Mouse (Mus musculus): ENCODE measurements around the gene Ak5. TPM values are rescaled to one million over a fixed set of nuclear protein-coding genes. Genes with fewer than 3 reads are reported as not detected.

The Ak5 gene
- polyA plus RNA-seq, 1 experiment from 2014 or later, result 3.1 TPM

DNA sequence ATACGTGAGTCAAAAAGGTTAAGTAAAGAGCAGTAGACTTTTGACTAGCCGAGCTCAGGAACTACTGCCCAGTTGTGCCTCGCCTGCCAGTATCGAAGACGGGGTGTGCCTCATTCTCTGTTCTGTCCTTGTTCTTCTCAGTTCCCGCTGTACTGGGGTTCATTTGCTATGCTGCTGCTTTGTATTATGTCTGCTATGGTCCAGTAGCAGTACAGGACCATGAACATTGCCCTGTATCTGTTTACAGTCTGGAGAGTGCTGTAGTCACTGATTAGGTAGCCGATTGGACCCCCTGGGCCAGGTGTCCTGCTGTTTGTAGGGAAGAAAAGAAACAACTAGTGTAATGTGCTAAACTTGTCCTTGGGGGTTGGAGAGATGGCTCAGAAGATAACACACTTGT, 230.1 kb downstream of the Ak5 start:
- no peak overlapping the region for H3K9ac ChIP-seq
- 94% methylated on average over 7 of the region's 7 CpGs for WGBS
- no peaks in the 10 kb centered on the region for H3K27me3 ChIP-seq (replicated peaks)
- no peaks in the 10 kb centered on the region for H3K4me1 ChIP-seq
- H3K36me3 ChIP-seq, result 0 out of 2 replicates have a peak, but pooled peaks cover 2% of the 10 kb centered on the region
- H3K27ac ChIP-seq, result no peak overlapping the region
- no peaks in the 10 kb centered on the region for H3K9me3 ChIP-seq
- H3K4me2 ChIP-seq, result no peak overlapping the region
- ATAC-seq (ENCODE audit: insufficient read depth, low FRiP score, low read depth), result no peak
- H3K4me3 ChIP-seq (replicated peaks), result no peak overlapping the region

DNA sequence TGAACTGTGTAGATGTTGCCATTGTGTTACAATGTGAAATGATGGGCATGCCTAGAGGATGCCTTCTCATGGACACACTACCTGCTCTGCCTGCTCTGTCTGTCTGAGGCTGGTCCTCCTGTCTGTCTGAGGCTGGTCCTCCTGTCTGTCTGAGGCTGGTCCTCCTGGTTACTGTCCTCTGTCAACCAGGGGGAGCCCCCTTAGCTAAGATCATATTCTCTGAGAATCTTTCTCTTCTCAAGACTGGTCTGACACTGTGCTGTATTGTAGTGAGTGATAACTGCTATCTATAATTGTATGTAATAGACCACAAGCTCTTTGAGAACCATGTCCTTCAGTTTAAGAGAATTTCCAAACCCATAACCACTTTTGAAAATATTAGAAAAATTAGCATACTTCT, 232.6 kb downstream of the Ak5 start:
- no peak overlapping the region for H3K4me3 ChIP-seq (replicated peaks)
- no peaks in the 10 kb centered on the region for H3K27me3 ChIP-seq (replicated peaks)
- no peaks in the 10 kb centered on the region for H3K9me3 ChIP-seq
- H3K4me1 ChIP-seq, result no peaks in the 10 kb centered on the region
- H3K36me3 ChIP-seq, result 0 out of 2 replicates have a peak, but pooled peaks cover 2% of the 10 kb centered on the region
- H3K27ac ChIP-seq, result no peak overlapping the region
- ATAC-seq (ENCODE audit: insufficient read depth, low FRiP score, low read depth), result no peak
- H3K9ac ChIP-seq, result no peak overlapping the region
- H3K4me2 ChIP-seq, result no peak overlapping the region

DNA sequence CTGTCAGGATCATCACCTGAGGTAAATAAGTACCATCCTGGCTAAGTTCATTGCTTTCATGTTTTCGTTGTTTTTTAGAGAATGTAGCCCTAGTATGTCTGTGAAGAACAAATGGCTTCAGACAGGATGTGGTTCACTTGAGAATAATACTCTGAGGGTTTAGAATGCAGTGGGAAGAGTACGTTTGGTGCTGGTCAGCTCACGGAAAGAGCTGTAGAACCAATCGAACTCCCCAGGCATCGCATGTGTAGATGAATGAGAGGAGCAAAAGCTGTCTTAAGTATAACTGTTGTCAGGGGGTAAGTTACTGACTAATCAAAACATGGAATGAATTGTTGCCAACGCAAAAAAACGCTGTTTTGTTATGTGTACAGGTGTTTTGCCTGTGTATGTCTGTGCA, 235.5 kb downstream of the Ak5 start:
- Histone ChIP-seq H3K27me3 (replicated peaks) (no peaks in the 10 kb centered on the region), H3K9ac (no peak overlapping the region), H3K9me3 (no peaks in the 10 kb centered on the region), H3K4me3 (replicated peaks) (no peak overlapping the region), H3K4me1 (no peaks in the 10 kb centered on the region), H3K36me3 (peaks cover 16% of the 10 kb centered on the region), H3K27ac (no peak overlapping the region), H3K4me2 (no peak overlapping the region)
- no peak for ATAC-seq (ENCODE audit: insufficient read depth, low FRiP score, low read depth)
- WGBS, result 91% methylated on average over 7 of the region's 7 CpGs

DNA sequence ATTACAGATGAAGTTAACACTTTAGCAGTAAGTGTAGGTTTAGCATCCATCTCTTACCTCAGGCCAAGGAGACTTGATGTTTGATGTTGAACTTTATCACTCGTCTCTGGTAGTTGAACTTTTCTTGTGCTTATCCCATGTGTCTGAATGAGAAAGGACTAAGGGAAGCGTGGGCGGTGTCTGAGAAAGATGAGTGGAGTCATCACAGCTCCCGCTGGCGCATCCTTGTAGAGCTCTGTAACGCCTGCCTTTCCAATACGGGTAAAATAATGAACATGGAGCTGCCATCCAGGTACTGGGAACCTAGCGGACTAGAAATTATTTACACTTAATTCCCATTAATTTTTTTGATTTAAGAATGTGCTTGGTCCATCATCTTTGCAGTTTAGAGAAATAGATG, 239.2 kb downstream of the Ak5 start:
- no peak for ATAC-seq (ENCODE audit: insufficient read depth, low FRiP score, low read depth)
- peaks cover 18% of the 10 kb centered on the region for H3K36me3 ChIP-seq

More for the DNA sequence above, 239.2 kb downstream of the Ak5 start:
- Histone ChIP-seq H3K4me2 (no peak overlapping the region), H3K9ac (no peak overlapping the region), H3K4me3 (replicated peaks) (no peak overlapping the region), H3K27me3 (replicated peaks) (no peaks in the 10 kb centered on the region), H3K9me3 (no peaks in the 10 kb centered on the region), H3K4me1 (no peaks in the 10 kb centered on the region), H3K27ac (no peak overlapping the region)
- 89% methylated on average over 8 of the region's 8 CpGs for WGBS

Other genes with a start within 250 kb of the Ak5 start
- 41.0 and 44.9 TPM in 2 replicates for gene Pigk, start 45.7 kb upstream of the Ak5 start, polyA plus RNA-seq (2015; fragmentation: Nextera tagmentation; extraction: Ambion mirVana)

All from stomach, embryonic 15.5 days (tissue).